Mouse (Mus musculus) kidney, postnatal 14 days (tissue): ENCODE results near the gene Vmn1r63.
"Not testable (repeated sequence)": the region's sequence is repeated elsewhere in the genome, so short reads cannot be mapped to it uniquely, and the experiment has no call there.

Source experiments
- DNase-seq: peaks from one replicate; pipeline ENCODE4 v3.0.0; 2022; ENCODE audit warnings: mixed read lengths

The Vmn1r63 gene

DNA sequence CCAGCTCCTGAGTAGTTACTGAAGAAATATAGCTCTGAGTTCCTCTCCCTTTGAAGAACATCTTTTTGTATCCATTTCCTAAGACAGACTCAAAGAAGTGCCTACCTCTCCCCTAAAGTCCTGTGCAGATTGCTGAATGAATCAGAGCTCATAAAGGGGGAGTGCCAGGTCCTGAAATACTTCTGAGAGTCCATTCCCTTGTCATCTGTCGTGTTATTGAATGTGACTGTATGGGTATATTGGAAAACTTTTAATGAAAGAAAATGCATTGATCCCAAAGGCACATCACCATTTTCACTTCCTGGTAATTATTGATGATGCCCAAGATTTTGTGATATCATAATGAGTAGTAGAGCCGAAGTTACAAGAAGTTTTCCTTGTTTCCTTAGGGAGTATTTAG lies at the start of gene Vmn1r63:
Gene Vmn1r63, minus strand, starts transcription at position 101 of the 400 bp plus-strand sequence.
- not testable (repeated sequence) for DNase-seq
